Mouse (Mus musculus) intestine, embryonic 16.5 days (tissue): Measurements from ENCODE around the gene Rab13. TPM values are rescaled to one million over a fixed set of nuclear protein-coding genes. Genes with fewer than 3 reads are reported as not detected.
A peak's percentile ranks its signal among the peaks of the same experiment; 100 is the strongest.

ENCODE experiments used
- ATAC-seq: fragments of 200-750 bp; cut with Nextera tagmentation; 2 replicates; pipeline ENCODE4 v1.8.0; 2017; ENCODE audit warnings: moderate TSS enrichment, moderate library complexity
- H3K27ac ChIP-seq: fragments of 300-500 bp; sonication (generic); 2 replicates; pipeline ENCODE4 v1.5.1; 2014; ENCODE audit warnings: mild to moderate bottlenecking, low read length
- H3K27me3 ChIP-seq: fragments of 300-500 bp; sonication (generic); replicated peaks from 2 replicates; pipeline ENCODE4 v1.6.1; 2014; ENCODE audit warnings: low read length, control low read depth, mixed read lengths; ENCODE audit not compliant: control insufficient read depth, insufficient read depth
- H3K36me3 ChIP-seq: fragments of 300-500 bp; sonication (generic); 2 replicates; pipeline ENCODE4 v1.6.1; 2014; ENCODE audit warnings: low read length, control low read depth; ENCODE audit not compliant: control insufficient read depth, insufficient read depth
- H3K4me1 ChIP-seq: fragments of 300-500 bp; sonication (generic); 2 replicates; pipeline ENCODE4 v1.6.1; 2014; ENCODE audit warnings: low read length, control low read depth, mixed read lengths; ENCODE audit not compliant: control insufficient read depth, insufficient read depth
- H3K4me2 ChIP-seq: fragments of 300-500 bp; sonication (generic); 2 replicates; pipeline ENCODE4 v1.6.1; 2014; ENCODE audit warnings: low read depth, low read length, control low read depth
- H3K4me3 ChIP-seq: fragments of 300-500 bp; sonication (generic); 2 replicates; pipeline ENCODE4 v1.5.1; 2014; ENCODE audit warnings: mild to moderate bottlenecking, low read length
- H3K9ac ChIP-seq: fragments of 300-500 bp; sonication (generic); 2 replicates; pipeline ENCODE4 v1.6.1; 2014; ENCODE audit warnings: low read depth, low read length
- H3K9me3 ChIP-seq: fragments of 300-500 bp; sonication (generic); 2 replicates; pipeline ENCODE4 v1.6.1; 2016; ENCODE audit warnings: low read length, control low read depth; ENCODE audit not compliant: control insufficient read depth
- WGBS: fragments of 180-500 bp; shearing (Covaris S2); extraction: QIAGEN DNeasy Blood & Tissue Kit; methylation state at CpG from one replicate; pipeline ENCODE4 v1.1.7; 2014; 5-methylcytosine and 5-hydroxymethylcytosine counted together
- polyA plus RNA-seq: library from polyadenylated mRNA; unstranded; fragments of >200 nt; fragmentation: Nextera tagmentation; extraction: Ambion mirVana; gene quantifications from 2 replicates; pipeline ENCODE4 v1.2.1, GENCODE M21; 2015

Gene Rab13
- polyA plus RNA-seq, 1 experiment from 2014 or later = 22.0 TPM

DNA sequence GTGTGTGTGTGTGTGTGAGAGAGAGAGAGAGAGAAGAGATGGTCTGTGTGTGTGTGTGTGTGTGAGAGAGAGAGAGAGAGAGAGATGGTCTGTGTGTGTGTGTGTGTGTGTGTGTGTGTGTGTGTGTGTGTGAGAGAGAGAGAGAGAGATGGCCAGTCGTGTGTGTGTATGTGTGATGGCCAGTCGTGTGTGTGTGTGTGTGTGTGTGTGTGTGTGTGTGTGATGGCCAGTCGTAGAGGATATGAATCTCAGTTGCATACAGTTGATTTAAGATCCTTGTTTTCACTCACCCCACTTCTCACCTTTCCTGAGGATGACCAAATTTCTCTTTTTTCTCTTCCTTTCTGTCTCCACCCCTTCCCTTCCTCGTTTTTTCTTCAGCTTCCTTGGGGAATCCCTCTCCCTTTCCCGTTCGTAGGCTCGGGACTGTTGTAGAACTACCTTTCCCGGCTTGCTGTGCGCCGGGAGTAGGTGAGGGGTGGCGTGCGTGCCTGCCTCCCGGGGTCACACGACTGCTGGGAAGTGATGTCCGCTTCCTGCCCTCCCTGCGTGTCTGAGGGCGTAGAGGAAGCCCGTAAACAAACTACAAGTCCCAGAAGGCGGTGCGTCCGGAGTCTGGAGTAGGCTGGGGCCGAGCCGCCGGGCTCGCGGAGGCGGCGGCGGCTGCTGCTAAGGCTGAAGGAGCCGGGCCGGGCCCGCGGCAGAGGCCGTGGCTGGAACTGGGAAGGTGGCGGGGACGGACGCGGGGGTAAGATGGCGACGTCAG is 40.3 kb downstream of the Rab13 start, which contains the start of gene Crtc2:
Gene Crtc2 (plus strand): TSS at position 511 of the 766 bp plus-strand sequence.
- Histone ChIP-seq H3K27ac (peak within 1 kb of the TSS; percentile 81), H3K4me3 (peak within 1 kb of the TSS; percentile 79), H3K4me2 (peak within 1 kb of the TSS; percentile 70), H3K27me3 (no peaks in the 10 kb centered on the region), H3K9ac (peak within 1 kb of the TSS; percentile 84), H3K4me1 (peaks cover 12% of the 10 kb centered on the region), H3K36me3 (peaks cover 8% of the 10 kb centered on the region), H3K9me3 (no peaks in the 10 kb centered on the region)
- under 1% methylated on average over 40 of the region's 40 CpGs for WGBS
- peak; percentile 98 for ATAC-seq

DNA sequence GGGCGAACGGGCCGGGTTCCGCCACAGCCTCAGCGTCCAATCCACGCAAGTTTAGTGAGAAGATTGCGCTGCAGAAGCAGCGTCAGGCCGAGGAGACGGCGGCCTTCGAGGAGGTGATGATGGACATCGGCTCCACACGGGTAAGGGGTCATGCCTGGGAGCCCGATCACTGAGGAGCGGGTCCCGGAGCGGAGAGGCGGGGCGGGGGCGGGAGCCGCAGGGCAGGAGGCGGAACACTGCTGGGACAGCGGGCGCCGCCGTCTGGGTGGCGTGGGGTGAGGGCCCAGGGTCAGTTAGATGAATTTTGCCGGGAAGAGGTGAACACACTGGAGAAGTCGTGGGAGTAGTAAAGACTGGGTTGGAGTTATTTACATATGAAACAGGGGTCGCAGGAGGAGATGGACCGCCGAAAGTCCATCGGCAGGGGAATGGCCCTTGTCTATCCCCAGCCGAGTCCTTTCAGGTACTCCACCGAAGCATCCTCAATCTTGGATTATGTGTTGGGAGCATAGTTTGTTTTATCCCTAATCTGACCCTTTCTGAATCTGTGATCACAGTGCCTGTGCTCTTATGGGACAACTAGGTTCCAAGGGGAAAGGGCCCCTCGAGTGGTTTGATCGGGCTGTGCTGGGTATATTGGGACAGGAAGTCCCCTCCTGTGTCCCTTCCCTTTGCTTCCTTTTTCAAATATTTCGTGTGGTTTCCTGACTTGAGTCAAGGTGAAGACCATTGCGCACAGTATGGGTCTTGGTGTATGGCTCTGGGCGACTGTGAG is 41.1 kb downstream of the Rab13 start:
- Histone ChIP-seq H3K9me3 (no peaks in the 10 kb centered on the region), H3K9ac (peak overlapping the region; percentile 84), H3K4me3 (peak overlapping the region; percentile 79), H3K27ac (peak overlapping the region; percentile 81), H3K4me1 (peaks cover 11% of the 10 kb centered on the region), H3K4me2 (peak overlapping the region; percentile 70), H3K27me3 (no peaks in the 10 kb centered on the region), H3K36me3 (peaks cover 8% of the 10 kb centered on the region)
- under 1% methylated on average over 41 of the region's 41 CpGs for WGBS
- peak; percentile 78 for ATAC-seq

DNA sequence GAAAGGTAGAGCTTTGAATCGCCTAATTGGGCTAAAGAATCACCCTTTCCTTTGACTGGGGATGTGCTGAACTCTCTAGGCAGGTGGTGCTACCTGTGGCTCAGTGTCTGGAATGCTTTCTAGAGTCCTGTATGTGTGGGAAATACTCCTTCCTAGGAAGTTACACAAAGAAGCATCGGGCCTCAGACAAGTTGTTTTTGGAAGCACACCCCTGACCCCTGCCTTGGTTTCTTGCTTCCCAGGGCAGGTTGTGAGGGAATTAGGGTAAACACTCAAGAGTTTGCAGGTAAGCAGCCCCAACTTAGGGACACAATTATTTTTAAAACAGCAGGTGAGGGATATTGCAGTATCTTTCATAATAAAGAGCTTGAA is 41.7 kb downstream of the Rab13 start:
- Histone ChIP-seq H3K9ac (peak overlapping the region; percentile 84), H3K27me3 (no peaks in the 10 kb centered on the region), H3K4me2 (peak overlapping the region; percentile 70), H3K4me1 (peaks cover 11% of the 10 kb centered on the region), H3K27ac (peak overlapping the region; percentile 81; the same call in 1 of the 2 replicates), H3K9me3 (no peaks in the 10 kb centered on the region), H3K4me3 (peak overlapping the region; percentile 79), H3K36me3 (peaks cover 13% of the 10 kb centered on the region)
- 15% methylated on average over 2 of the region's 2 CpGs for WGBS
- ATAC-seq = no peak

DNA sequence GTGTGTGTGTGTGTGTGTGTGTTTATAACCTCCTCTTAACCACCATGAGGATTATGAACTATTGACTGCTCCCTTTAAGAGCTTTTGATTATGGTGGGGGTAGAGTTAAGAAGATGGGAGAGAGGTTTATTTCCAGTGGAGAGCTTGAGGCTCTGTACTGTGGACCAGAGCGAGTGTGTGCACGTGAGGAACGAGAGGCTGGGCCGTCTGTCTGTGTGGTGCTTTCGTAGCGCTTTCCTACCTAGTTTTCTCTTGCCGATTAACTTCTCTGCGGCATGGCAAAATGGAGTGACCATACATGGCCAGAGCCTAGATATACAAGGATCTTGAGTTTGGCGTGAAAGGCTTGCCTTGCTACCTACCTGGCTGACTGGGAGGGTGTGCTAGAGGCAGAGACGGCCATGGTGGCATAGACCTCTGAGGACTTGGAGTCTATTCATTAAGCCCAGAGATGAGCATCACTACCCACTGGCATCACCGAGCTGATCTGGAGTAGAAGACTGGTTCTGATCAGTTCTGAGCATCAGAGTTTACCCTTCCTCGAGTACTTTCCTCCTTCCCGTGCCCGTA is 42.4 kb downstream of the Rab13 start:
- H3K4me3 ChIP-seq = no peak overlapping the region

DNA sequence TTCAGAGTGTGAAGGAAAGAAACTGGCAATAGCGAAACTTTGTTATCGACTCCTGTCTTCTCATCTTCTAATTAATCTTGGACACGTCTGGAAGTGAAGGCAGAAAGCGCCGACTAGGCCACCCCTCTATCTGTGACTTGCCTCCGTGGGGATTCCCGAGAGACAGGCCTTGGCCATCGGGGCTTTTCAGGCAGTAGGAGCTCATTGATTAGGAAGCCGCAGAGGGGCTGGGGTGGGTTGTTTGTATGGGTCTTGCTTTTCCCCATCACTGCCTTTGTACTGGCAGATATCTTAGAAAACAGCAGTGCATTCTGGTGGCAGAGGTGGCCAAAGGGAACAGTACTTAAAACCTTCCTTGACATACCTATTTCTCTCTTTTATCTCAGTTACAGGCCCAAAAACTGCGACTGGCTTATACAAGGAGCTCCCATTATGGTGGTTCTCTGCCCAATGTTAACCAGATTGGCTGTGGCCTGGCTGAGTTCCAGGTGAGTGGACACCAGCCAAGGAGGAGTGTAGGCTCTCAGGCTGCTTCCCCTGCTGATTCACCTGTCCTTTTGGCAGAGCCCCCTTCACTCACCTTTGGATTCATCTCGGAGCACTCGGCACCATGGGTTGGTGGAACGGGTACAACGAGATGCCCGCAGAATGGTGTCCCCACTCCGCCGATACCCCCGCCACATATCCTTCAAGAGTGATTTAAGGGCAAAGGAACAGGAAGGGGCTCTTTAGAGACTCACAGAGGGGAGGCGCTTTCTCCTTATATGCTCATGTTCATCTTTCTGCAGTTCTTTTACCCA is 43.4 kb downstream of the Rab13 start:
- Histone ChIP-seq H3K4me3 (no peak overlapping the region), H3K27ac (no peak overlapping the region), H3K27me3 (no peaks in the 10 kb centered on the region), H3K9me3 (no peaks in the 10 kb centered on the region), H3K4me2 (no peak overlapping the region), H3K36me3 (peaks cover 14% of the 10 kb centered on the region), H3K9ac (no peak overlapping the region), H3K4me1 (peaks cover 11% of the 10 kb centered on the region)
- ATAC-seq = no peak
- 88% methylated on average over 19 of the region's 19 CpGs for WGBS

More for the DNA sequence above, 42.4 kb downstream of the Rab13 start:
- Histone ChIP-seq H3K36me3 (peaks cover 20% of the 10 kb centered on the region), H3K27me3 (no peaks in the 10 kb centered on the region), H3K27ac (no peak overlapping the region), H3K9ac (no peak overlapping the region), H3K4me1 (peaks cover 11% of the 10 kb centered on the region), H3K4me2 (no peak overlapping the region), H3K9me3 (no peaks in the 10 kb centered on the region)
- no peak for ATAC-seq
- 93% methylated on average over 14 of the region's 14 CpGs for WGBS

DNA sequence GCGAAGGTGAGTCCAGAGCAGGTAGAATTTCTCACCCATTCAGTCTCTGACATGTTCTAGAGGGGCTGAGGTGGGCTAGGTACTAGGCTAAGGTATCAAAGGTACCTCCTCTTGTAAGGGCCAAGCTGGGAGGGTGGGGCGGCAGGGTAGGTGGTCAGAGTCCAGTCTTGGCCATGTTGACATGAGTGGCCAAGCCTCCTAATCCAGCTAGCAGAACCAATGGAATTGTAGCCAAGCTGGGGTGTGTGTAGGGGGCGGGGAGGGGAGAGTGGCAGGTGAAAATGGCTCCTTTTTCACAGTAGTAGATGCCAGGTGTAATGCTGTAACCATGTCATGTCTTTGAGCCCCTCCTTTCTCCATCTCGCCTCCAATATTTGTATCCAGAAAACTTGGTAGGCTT is 45.0 kb downstream of the Rab13 start:
- no peak for ATAC-seq
- 82% methylated on average over 4 of the region's 4 CpGs for WGBS

DNA sequence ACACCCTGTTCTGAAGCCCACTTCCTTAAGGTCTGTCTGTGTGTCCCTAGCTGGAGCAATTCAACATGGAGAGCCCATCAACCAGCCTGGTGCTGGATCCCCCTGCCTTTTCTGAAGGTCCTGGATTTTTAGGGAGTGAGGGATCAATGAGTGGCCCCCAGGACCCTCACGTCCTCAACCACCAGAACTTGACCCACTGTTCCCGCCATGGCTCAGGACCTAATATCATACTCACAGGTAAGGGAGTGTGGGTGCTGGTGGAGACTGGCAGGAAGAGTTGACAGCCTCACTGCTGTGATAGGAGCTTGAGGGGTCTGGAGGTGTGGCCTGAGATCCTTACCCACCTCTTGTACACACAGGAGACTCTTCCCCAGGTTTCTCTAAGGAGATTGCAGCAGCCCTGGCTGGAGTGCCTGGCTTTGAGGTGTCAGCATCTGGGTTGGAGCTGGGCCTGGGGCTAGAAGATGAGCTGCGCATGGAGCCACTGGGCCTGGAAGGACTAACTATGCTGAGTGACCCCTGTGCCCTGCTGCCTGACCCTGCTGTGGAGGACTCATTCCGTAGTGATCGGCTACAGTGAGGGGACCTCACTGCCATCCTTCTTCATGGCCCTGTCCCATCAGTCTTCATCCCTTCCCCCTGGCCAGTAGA is 49.8 kb downstream of the Rab13 start:
- Histone ChIP-seq H3K4me3 (no peak overlapping the region), H3K27ac (no peak overlapping the region), H3K9me3 (no peaks in the 10 kb centered on the region), H3K27me3 (no peaks in the 10 kb centered on the region), H3K36me3 (peaks cover 24% of the 10 kb centered on the region), H3K4me2 (no peak overlapping the region), H3K9ac (no peak overlapping the region), H3K4me1 (peaks cover 7% of the 10 kb centered on the region)
- ATAC-seq = no peak
- WGBS = 91% methylated on average over 5 of the region's 5 CpGs

More for the DNA sequence above, 45.0 kb downstream of the Rab13 start:
- no peak overlapping the region for H3K27ac ChIP-seq
- H3K4me1 ChIP-seq = peaks cover 11% of the 10 kb centered on the region
- no peak overlapping the region for H3K9ac ChIP-seq
- no peak overlapping the region for H3K4me3 ChIP-seq
- no peaks in the 10 kb centered on the region for H3K9me3 ChIP-seq
- H3K27me3 ChIP-seq = no peaks in the 10 kb centered on the region
- H3K4me2 ChIP-seq = no peak overlapping the region
- peaks cover 22% of the 10 kb centered on the region for H3K36me3 ChIP-seq

DNA sequence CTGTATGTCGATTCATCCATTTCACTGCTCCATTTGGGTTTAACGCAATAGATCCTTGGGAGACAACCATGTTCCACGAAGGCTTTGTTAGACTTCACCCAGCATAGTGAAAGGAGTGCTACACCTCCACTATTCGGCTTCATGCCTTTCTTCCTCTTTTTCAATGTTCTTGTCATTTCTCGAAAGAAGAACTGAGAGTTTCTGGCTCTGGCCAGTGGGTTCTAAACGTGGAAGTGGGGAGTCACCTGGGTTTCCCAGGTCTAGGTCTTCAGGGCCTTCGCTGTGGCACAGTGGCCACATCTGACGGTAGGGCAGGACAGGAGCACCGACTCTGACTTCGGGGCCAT is 51.2 kb downstream of the Rab13 start:
- ATAC-seq = no peak
- 36% methylated on average over 10 of the region's 10 CpGs for WGBS
- H3K4me1 ChIP-seq = peaks cover 8% of the 10 kb centered on the region
- no peaks in the 10 kb centered on the region for H3K27me3 ChIP-seq
- peaks cover 24% of the 10 kb centered on the region for H3K36me3 ChIP-seq
- H3K4me2 ChIP-seq = peak overlapping the region; percentile 85
- no peaks in the 10 kb centered on the region for H3K9me3 ChIP-seq
- H3K27ac ChIP-seq = peak overlapping the region; percentile 98; the same call in 1 of the 2 replicates
- H3K9ac ChIP-seq = peak overlapping the region; percentile 89
- H3K4me3 ChIP-seq = peak overlapping the region; percentile 83
